Mouse (Mus musculus) forebrain, embryonic 11.5 days (tissue): ENCODE results near the gene Dll1. TPM values are rescaled to one million over a fixed set of nuclear protein-coding genes. Genes with fewer than 3 reads are reported as not detected.

Experiments used
- ATAC-seq: fragments of 200-750 bp; cut with Nextera tagmentation; replicated peaks from 2 replicates; pipeline ENCODE4 v1.8.0; 2017; ENCODE audit warnings: moderate TSS enrichment; ENCODE audit not compliant: low FRiP score
- DNase-seq: peaks from one replicate; pipeline ENCODE4 v3.0.0-alpha.2; 2017; ENCODE audit warnings: low spot score
- H3K27ac ChIP-seq: fragments of 300-500 bp; sonication (generic); 2 replicates; pipeline ENCODE4 v1.5.1; 2014; ENCODE audit warnings: low read depth, low read length
- H3K27me3 ChIP-seq: fragments of 300-500 bp; sonication (generic); 2 replicates; pipeline ENCODE4 v1.6.1; 2014; ENCODE audit warnings: mild to moderate bottlenecking, low read length, mixed read lengths; ENCODE audit not compliant: control insufficient read depth, insufficient read depth
- H3K36me3 ChIP-seq: fragments of 300-500 bp; sonication (generic); 2 replicates; pipeline ENCODE4 v1.6.1; 2014; ENCODE audit warnings: mild to moderate bottlenecking, low read length, moderate library complexity, mixed read lengths; ENCODE audit not compliant: control insufficient read depth, insufficient read depth
- H3K4me1 ChIP-seq: fragments of 300-500 bp; sonication (generic); replicated peaks from 2 replicates; pipeline ENCODE4 v1.6.1; 2014; ENCODE audit warnings: low read length, mixed read lengths; ENCODE audit not compliant: control insufficient read depth, insufficient read depth
- H3K4me2 ChIP-seq: fragments of 300-500 bp; sonication (generic); 2 replicates; pipeline ENCODE4 v1.6.1; 2014; ENCODE audit warnings: low read depth, mild to moderate bottlenecking, low read length, moderate library complexity, mixed read lengths; ENCODE audit not compliant: severe bottlenecking
- H3K4me3 ChIP-seq: fragments of 300-500 bp; sonication (generic); 2 replicates; pipeline ENCODE4 v1.5.1; 2014; ENCODE audit warnings: low read depth, low read length
- H3K9ac ChIP-seq: fragments of 300-500 bp; sonication (generic); 2 replicates; pipeline ENCODE4 v1.6.1; 2014; ENCODE audit warnings: low read length
- H3K9me3 ChIP-seq: fragments of 300-500 bp; sonication (generic); 2 replicates; pipeline ENCODE4 v1.6.1; 2016; ENCODE audit warnings: low read length, mixed read lengths; ENCODE audit not compliant: control insufficient read depth
- WGBS: fragments of 180-500 bp; shearing (Covaris S2); extraction: QIAGEN DNeasy Blood & Tissue Kit; methylation state at CpG from one replicate; pipeline ENCODE4 v1.1.7; 2014; 5-methylcytosine and 5-hydroxymethylcytosine counted together
- polyA plus RNA-seq: library from polyadenylated mRNA; unstranded; fragments of >200 nt; fragmentation: Nextera tagmentation; extraction: Ambion mirVana; gene quantifications from 2 replicates; pipeline ENCODE4 v1.2.1, GENCODE M21; 2014

The Dll1 gene
- polyA plus RNA-seq = 84.7 and 97.4 TPM in 2 replicates

- peaks cover 2% of the 10 kb centered on the region; the same call in 1 of the 2 replicates for H3K36me3 ChIP-seq
- DNase-seq (peak; percentile 81), ATAC-seq (peak; percentile 34)
- peak within 1 kb of the TSS; percentile 89 for H3K27ac ChIP-seq
- H3K9ac ChIP-seq = peak within 1 kb of the TSS; percentile 80
- WGBS = under 1% methylated on average over 36 of the region's 36 CpGs
- peaks cover 2% of the 10 kb centered on the region; the same call in 1 of the 2 replicates for H3K27me3 ChIP-seq
- peaks cover 47% of the 10 kb centered on the region for H3K4me1 ChIP-seq
- no peaks in the 10 kb centered on the region for H3K9me3 ChIP-seq
- peak within 1 kb of the TSS; percentile 63 for H3K4me3 ChIP-seq
- H3K4me2 ChIP-seq = peak within 1 kb of the TSS; percentile 62
Measured at GRCm38 (mm10) chr17:15376494-15377181, at the start of gene Dll1. Gene Dll1 (minus strand): TSS chr17:15376872.

DNA sequence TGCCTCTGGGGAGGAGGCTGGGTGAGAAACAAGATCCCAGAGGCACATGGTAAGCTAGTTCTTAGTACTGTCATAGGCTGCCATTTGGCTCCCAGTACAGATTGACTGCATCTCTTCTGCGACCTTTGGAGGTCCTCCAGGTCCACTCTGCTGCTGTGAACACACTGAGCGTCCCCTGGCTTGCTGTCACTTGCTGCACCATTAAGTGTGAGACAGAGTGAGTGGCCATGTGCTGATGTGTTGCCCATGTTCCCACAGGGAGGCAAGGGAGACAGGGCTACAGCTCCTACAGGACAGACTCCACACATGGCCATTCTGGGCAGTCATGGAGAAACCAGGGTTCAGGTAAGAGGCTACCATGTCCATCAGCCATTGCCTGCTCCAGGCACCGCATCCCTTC is 49.3 kb upstream of the Dll1 start:
- H3K36me3 ChIP-seq = peaks cover 14% of the 10 kb centered on the region
- H3K9ac ChIP-seq = no peak overlapping the region
- no peak overlapping the region for H3K4me3 ChIP-seq
- H3K4me2 ChIP-seq = no peak overlapping the region
- no peak for DNase-seq
- no peak for ATAC-seq
- H3K27me3 ChIP-seq = no peaks in the 10 kb centered on the region
- H3K4me1 ChIP-seq = no peaks in the 10 kb centered on the region
- 93% methylated on average over 3 of the region's 3 CpGs for WGBS
- H3K27ac ChIP-seq = no peak overlapping the region
- H3K9me3 ChIP-seq = no peaks in the 10 kb centered on the region

DNA sequence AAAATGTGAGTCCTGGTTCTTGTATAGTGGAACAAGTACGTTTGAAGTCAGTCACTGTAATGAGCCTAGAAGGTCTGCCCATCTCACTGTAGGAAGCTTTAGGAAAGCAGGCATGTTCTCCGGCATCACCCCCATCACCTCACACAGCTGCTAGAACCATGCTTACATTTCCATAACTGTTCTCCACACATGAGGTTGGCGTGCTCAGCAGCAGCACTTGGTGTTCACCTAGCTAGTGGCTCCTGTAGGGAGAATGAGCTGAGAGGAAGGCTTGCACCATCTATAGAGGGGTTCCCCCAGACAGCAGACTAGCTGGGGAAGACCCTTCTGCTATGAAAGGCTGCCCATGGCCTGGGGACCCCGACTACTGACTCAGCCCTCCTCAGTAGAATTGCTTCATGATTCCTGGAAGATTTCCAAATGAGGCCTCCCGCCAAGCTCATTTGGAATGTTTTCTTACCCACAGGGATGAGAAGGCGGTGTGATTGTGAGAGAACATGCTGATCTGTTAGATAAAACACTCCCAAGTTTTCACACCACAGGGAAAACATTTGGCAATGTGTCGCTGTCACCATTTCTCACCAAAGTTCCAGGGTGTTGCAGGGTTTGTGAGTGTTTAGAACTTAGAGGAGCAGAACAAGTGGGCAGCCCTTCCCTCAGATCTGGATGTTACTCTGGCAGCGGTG is 46.6 kb upstream of the Dll1 start:
- Histone ChIP-seq H3K4me2 (no peak overlapping the region), H3K9ac (no peak overlapping the region), H3K4me1 (no peaks in the 10 kb centered on the region), H3K27ac (no peak overlapping the region), H3K4me3 (no peak overlapping the region), H3K9me3 (no peaks in the 10 kb centered on the region), H3K27me3 (no peaks in the 10 kb centered on the region), H3K36me3 (peaks cover 15% of the 10 kb centered on the region)
- no peak for DNase-seq
- no peak for ATAC-seq
- 89% methylated on average over 8 of the region's 8 CpGs for WGBS

DNA sequence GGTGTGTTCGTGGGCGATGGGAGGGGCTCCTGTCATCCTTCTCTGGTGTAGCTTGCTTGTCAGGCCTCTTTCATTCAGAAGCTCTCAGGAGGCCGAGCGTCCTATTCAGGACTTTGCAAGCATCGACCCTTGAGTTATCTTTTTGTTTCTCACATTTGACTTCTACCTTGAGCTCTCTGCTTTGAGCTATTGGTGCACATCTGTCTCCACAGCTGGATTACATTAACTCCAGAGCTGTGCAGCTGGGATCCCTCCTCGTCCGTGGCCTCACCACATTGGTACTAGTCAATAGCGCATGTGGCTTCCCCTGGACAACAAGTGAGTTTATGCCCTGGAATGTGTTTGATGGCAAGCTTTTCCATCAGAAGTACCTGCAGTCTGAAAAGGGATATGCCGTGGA is 46.0 kb upstream of the Dll1 start:
- ATAC-seq = no peak
- H3K27ac ChIP-seq = no peak overlapping the region
- H3K4me2 ChIP-seq = no peak overlapping the region
- no peaks in the 10 kb centered on the region for H3K27me3 ChIP-seq
- H3K36me3 ChIP-seq = peaks cover 19% of the 10 kb centered on the region
- no peaks in the 10 kb centered on the region for H3K9me3 ChIP-seq
- WGBS = 92% methylated on average over 9 of the region's 9 CpGs
- no peak for DNase-seq
- no peak overlapping the region for H3K4me3 ChIP-seq
- H3K9ac ChIP-seq = no peak overlapping the region
- H3K4me1 ChIP-seq = no peaks in the 10 kb centered on the region

DNA sequence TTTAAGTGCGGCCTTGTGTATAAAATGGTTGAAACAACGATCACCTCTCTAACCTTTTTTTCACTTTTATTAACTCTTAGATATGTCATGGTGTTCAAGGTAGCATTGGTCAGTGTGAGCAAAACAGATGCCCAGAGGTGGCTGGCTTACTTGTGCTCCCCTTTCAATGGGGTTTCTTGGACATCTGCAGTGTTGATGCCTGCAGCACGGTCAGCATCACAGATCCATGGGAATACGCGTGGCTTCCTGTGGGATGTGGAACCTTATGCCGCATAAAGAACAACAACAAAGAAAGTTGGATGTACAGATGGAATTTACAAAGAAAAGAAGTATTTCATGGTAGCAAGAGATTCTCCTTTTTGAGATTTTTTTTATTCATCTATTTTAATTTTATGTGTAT is 44.8 kb upstream of the Dll1 start:
- Histone ChIP-seq H3K4me2 (no peak overlapping the region), H3K27ac (no peak overlapping the region), H3K9me3 (no peaks in the 10 kb centered on the region), H3K9ac (no peak overlapping the region), H3K4me3 (no peak overlapping the region), H3K4me1 (no peaks in the 10 kb centered on the region), H3K36me3 (peaks cover 23% of the 10 kb centered on the region), H3K27me3 (no peaks in the 10 kb centered on the region)
- WGBS = 97% methylated on average over 6 of the region's 6 CpGs
- ATAC-seq = no peak
- DNase-seq = no peak

GRCm38 (mm10) chr17:15420021-15420603 is 43.4 kb upstream of the Dll1 start:
- 92% methylated on average over 8 of the region's 8 CpGs for WGBS
- ATAC-seq = no peak
- Histone ChIP-seq H3K9me3 (no peaks in the 10 kb centered on the region), H3K27me3 (no peaks in the 10 kb centered on the region), H3K4me3 (no peak overlapping the region), H3K4me2 (no peak overlapping the region), H3K36me3 (peaks cover 25% of the 10 kb centered on the region), H3K9ac (no peak overlapping the region), H3K27ac (no peak overlapping the region), H3K4me1 (no peaks in the 10 kb centered on the region)
- no peak for DNase-seq

GRCm38 (mm10) chr17:15419534-15419933 is 42.9 kb upstream of the Dll1 start:
- Histone ChIP-seq H3K4me3 (no peak overlapping the region), H3K36me3 (peaks cover 25% of the 10 kb centered on the region), H3K27ac (no peak overlapping the region), H3K4me1 (no peaks in the 10 kb centered on the region), H3K9ac (no peak overlapping the region), H3K27me3 (no peaks in the 10 kb centered on the region), H3K4me2 (no peak overlapping the region), H3K9me3 (no peaks in the 10 kb centered on the region)
- no peak for ATAC-seq
- whole genome bisulfite sequencing = 87% methylated on average over 8 of the region's 8 CpGs
- DNase-seq = no peak

DNA sequence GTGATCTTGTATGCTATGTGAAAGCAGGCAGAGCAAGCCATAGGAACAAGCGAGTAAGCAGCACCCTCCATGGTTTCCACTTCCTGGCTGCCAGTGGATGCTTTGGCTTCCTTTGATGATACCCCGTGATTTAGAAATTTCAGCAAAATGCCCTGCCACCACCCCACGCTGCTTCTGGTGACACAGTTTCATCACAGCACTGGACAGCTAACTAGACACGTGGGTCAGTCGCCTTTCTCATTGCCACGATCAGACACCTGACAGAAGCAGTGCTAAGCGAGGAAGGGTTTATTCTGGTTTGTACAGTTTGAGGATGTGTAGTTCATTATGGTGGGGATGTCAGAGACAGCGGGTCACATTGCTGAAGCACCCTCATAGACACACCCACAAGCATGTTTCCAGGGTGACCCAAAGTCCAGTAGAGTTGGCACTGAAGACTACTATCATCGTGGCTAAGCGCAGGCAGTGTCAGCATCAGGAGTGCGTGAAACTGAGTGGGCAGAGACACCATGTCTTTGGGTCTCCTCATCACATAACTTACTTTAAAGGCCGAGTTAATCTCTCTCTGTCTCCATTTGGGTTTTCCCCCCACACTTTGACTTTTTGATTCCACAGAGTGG is 40.0 kb upstream of the Dll1 start:
- 95% methylated on average over 12 of the region's 12 CpGs for WGBS
- ATAC-seq (no peak), DNase-seq (no peak)
- Histone ChIP-seq H3K9me3 (no peaks in the 10 kb centered on the region), H3K27me3 (no peaks in the 10 kb centered on the region), H3K4me3 (no peak overlapping the region), H3K27ac (no peak overlapping the region), H3K9ac (no peak overlapping the region), H3K36me3 (peaks cover 13% of the 10 kb centered on the region), H3K4me1 (no peaks in the 10 kb centered on the region), H3K4me2 (no peak overlapping the region)
